Mouse (Mus musculus) embryonic fibroblast, embryonic 13.5 days (primary cell): ENCODE results near the gene Grin2c. TPM values are rescaled to one million over a fixed set of nuclear protein-coding genes. Genes with fewer than 3 reads are reported as not detected.

Experiments used
- H3K27ac ChIP-seq: 2 replicates; pipeline ENCODE4 v1.5.1; 2012; ENCODE audit warnings: low read length, control low read depth, inconsistent platforms; ENCODE audit not compliant: insufficient read depth
- H3K4me1 ChIP-seq: 2 replicates; pipeline ENCODE4 v1.6.1; 2011; ENCODE audit warnings: low read length; ENCODE audit not compliant: control insufficient read depth, insufficient read depth
- H3K4me3 ChIP-seq: 2 replicates; pipeline ENCODE4 v1.5.1; 2011; ENCODE audit warnings: mild to moderate bottlenecking, control low read depth, low read length; ENCODE audit not compliant: insufficient read depth
- CTCF ChIP-seq: IDR thresholded peaks from 2 replicates; pipeline ENCODE4 v1.5.1; 2011; ENCODE audit warnings: mild to moderate bottlenecking, control low read depth, low read length, moderate library complexity, borderline replicate concordance; ENCODE audit not compliant: insufficient read depth
- POLR2A ChIP-seq: IDR thresholded peaks from 2 replicates; pipeline ENCODE4 v1.6.1; 2011; ENCODE audit warnings: low read depth, mild to moderate bottlenecking, control low read depth, low read length, moderate library complexity
- polyA plus RNA-seq: library from polyadenylated mRNA; stranded (reverse); fragments of >200 nt; gene quantifications from 2 replicates; pipeline ENCODE4 v1.2.4, GENCODE M21; 2011; ENCODE audit warnings: low read depth; ENCODE audit not compliant: missing spikeins, insufficient read length

The Grin2c gene
- polyA plus RNA-seq, 1 experiment = not detected

- TF ChIP-seq CTCF = no peak
- no peak for TF ChIP-seq POLR2A
- Histone ChIP-seq H3K4me3 (no peak overlapping the region), H3K4me1 (no peaks in the 10 kb centered on the region), H3K27ac (no peak overlapping the region)
Measured at GRCm38 (mm10) chr11:115274771-115275170, 7.7 kb upstream of the Grin2c start.

DNA sequence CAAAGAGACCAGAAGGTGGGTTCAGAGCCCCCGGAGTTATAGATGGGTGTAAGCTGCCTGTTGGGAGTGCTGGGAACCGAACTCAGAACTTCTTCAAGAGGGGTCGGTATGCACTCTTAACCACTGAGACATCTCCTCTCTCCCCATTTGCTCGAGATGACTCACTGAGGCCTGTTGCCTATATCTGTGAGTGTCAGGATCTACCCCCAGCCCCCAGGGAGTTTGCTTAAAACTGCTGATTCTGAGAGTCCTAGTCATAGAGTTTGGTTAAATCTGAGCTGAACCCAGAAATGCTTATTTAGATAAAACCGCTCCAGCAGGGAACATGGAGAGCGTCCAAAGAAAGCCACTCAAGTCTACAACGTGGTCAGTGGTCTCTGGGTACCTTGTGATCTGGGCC, 7.1 kb upstream of the Grin2c start:
- Histone ChIP-seq H3K4me3 (no peak overlapping the region), H3K4me1 (no peaks in the 10 kb centered on the region), H3K27ac (no peak overlapping the region)
- TF ChIP-seq CTCF = no peak

DNA sequence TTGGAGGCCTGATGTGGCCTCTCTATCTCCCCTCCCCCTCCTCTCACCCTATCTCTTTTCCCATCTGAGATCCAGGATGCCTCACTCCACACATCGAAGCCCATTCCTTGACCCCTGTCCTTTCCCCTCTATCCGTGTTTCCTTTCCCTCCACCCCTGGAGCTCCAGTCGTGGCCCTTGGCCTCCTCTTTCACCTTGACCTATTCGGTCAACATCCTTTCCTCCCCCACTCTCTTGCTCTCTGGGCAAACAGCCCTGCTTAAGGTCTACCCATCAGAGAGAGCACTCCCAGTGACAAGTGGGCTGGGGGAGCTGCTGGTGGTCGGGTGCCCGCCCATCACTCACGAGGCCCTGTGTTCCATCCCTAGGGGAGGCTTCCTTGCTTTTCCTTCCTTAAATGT, 6.7 kb upstream of the Grin2c start:
- TF ChIP-seq POLR2A (no peak), CTCF (no peak)
- no peak overlapping the region for H3K4me3 ChIP-seq
- no peak overlapping the region for H3K27ac ChIP-seq
- no peaks in the 10 kb centered on the region for H3K4me1 ChIP-seq

GRCm38 (mm10) chr11:115272894-115273498, 6.0 kb upstream of the Grin2c start:
- no peak for TF ChIP-seq POLR2A
- TF ChIP-seq CTCF = no peak
- Histone ChIP-seq H3K4me1 (no peaks in the 10 kb centered on the region), H3K27ac (no peak overlapping the region), H3K4me3 (no peak overlapping the region)

- TF ChIP-seq POLR2A (no peak), CTCF (no peak)
- Histone ChIP-seq H3K4me3 (no peak overlapping the region), H3K27ac (no peak overlapping the region), H3K4me1 (no peaks in the 10 kb centered on the region)
Measured at GRCm38 (mm10) chr11:115271481-115271880, 4.4 kb upstream of the Grin2c start.

- Histone ChIP-seq H3K27ac (no peak overlapping the region), H3K4me3 (no peak overlapping the region), H3K4me1 (no peaks in the 10 kb centered on the region)
- TF ChIP-seq CTCF (no peak), POLR2A (no peak)
Measured at GRCm38 (mm10) chr11:115271052-115271451, 4.0 kb upstream of the Grin2c start.

- no peak overlapping the region for H3K4me3 ChIP-seq
- no peak overlapping the region for H3K27ac ChIP-seq
- no peaks in the 10 kb centered on the region for H3K4me1 ChIP-seq
- TF ChIP-seq POLR2A (no peak), CTCF (peak; percentile 68; the same call in 1 of the 2 replicates)
Measured at GRCm38 (mm10) chr11:115270148-115270861, 3.3 kb upstream of the Grin2c start.

DNA sequence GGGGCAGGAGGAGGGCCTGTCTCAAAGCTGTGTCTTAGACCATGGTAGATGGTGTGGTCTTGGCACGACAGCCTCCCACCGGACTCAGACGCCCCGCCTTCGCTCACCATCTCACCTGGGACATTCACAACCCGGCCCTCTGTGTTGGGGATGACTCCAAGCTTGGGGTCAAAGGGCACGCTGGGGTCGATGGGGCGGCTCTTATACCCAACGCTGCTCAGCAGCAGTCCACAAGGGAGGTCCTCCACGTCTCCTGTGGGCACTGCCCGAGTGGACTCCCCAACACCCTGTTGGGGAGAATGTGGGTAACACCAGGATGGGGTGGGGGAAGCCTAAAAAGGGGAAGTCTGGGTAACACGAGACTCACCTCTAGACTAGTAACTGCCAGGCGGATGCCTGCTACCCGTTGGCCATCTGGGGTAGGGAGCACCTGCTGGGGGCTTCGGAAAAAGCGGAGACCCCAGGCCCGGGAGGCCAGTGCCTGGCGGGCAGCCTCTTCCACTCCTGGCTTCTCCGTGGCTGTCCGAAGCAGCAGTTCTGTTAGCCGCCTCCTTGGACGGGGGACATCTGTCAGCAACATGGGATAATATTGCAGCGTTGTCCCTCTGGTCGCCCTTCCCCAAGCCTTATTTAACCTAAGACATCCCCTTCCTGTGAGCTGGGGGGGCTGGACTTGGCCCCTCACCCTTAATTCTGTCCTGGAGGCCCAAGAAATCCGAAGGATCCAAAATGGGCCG, 2.5 kb upstream of the Grin2c start:
- H3K4me1 ChIP-seq = no peaks in the 10 kb centered on the region
- no peak overlapping the region for H3K27ac ChIP-seq
- no peak overlapping the region for H3K4me3 ChIP-seq
- TF ChIP-seq CTCF = no peak
- TF ChIP-seq POLR2A = no peak

GRCm38 (mm10) chr11:115267958-115268357, 915 bp upstream of the Grin2c start:
- Histone ChIP-seq H3K4me3 (no peak overlapping the region), H3K4me1 (no peaks in the 10 kb centered on the region), H3K27ac (no peak overlapping the region)
- TF ChIP-seq POLR2A (no peak), CTCF (no peak)

GRCm38 (mm10) chr11:115266400-115266778, 654 bp downstream of the Grin2c start:
- no peak overlapping the region for H3K4me3 ChIP-seq
- no peaks in the 10 kb centered on the region for H3K4me1 ChIP-seq
- no peak for TF ChIP-seq POLR2A
- TF ChIP-seq CTCF = no peak
- no peak overlapping the region for H3K27ac ChIP-seq
